Mouse (Mus musculus): ENCODE results near the gene Mipep. TPM values are rescaled to one million over a fixed set of nuclear protein-coding genes. Genes with fewer than 3 reads are reported as not detected.

Gene Mipep
- polyA plus RNA-seq, 2 experiments, result 13.1 to 21.4 TPM

DNA sequence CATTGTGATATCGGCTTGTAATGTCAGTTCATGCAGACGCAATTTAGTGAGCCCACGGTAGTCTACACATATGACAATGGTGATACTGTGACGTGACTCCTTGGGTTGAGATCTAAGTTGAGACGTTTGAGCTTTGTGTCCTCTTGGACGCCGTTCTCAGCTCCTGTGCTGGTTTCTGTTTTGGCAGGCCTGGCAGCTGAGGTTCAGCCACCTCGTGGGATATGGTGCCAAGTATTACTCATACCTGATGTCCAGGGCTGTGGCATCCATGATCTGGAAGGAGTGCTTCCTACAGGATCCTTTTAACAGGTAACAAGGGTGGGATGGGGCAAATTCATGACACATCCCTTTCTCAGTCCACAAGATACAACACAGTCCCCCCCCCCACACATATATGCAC lies 87.5 kb downstream of the Mipep start:
- no peak overlapping the region for H3K4me3 ChIP-seq (replicated peaks; ENCODE audit: low read length)
- no peaks in the 10 kb centered on the region for H3K9me3 ChIP-seq (ENCODE audit: control insufficient read depth, low read length)
- H3K36me3 ChIP-seq (ENCODE audit: control insufficient read depth, insufficient read depth, low read length), result peaks cover 8% of the 10 kb centered on the region; the same call in 1 of the 2 replicates
- no peaks in the 10 kb centered on the region for H3K27me3 ChIP-seq (ENCODE audit: control insufficient read depth, insufficient read depth, low read length)
- H3K9ac ChIP-seq (ENCODE audit: low read depth, low read length, severe bottlenecking), result no peak overlapping the region
- TF ChIP-seq POLR2A (IDR thresholded peaks at IDR 0.05; ENCODE audit: borderline replicate concordance, extremely low read depth, insufficient read depth, insufficient read length), result no peak
- peaks cover 2% of the 10 kb centered on the region; the same call in 1 of the 2 replicates for H3K4me1 ChIP-seq (ENCODE audit: control insufficient read depth, insufficient read depth, low read length)
- no peak overlapping the region for H3K4me2 ChIP-seq (replicated peaks; ENCODE audit: low read depth, low read length, severe bottlenecking)
- DNase-seq (ENCODE audit: low spot score) (no peak), ATAC-seq (ENCODE audit: low FRiP score, low read depth) (no peak)
- WGBS, result 86% methylated on average over 8 of the region's 8 CpGs
- H3K27ac ChIP-seq (replicated peaks; ENCODE audit: low read depth, low read length), result no peak overlapping the region

DNA sequence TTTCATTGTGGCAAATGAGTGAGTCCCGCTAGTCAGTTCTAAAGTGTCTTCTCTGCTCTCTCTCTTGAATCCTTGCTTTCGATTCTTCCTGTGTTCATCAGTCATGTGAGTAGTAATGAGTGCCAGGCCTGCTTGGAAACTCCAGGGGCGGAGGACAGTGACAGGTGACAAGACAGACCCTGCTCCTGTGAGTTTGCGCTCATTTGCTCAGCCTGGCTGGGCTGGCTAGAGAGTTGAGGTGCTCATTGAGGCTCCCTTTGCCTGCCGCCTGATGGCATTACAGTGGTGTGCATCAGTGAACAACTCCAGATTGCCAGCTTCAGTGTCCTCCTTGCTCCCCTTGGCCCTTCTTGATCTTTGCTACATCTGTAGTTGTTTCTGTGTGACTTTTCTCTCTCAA lies 97.7 kb downstream of the Mipep start:
- no peak overlapping the region for H3K27ac ChIP-seq (replicated peaks; ENCODE audit: low read depth, low read length)
- H3K36me3 ChIP-seq (ENCODE audit: control insufficient read depth, insufficient read depth, low read length), result 0 out of 2 replicates have a peak, but pooled peaks cover 4% of the 10 kb centered on the region
- TF ChIP-seq POLR2A (IDR thresholded peaks at IDR 0.05; ENCODE audit: borderline replicate concordance, extremely low read depth, insufficient read depth, insufficient read length), result no peak
- no peaks in the 10 kb centered on the region for H3K27me3 ChIP-seq (ENCODE audit: control insufficient read depth, insufficient read depth, low read length)
- no peak for ATAC-seq (ENCODE audit: low FRiP score, low read depth)
- H3K4me1 ChIP-seq (ENCODE audit: control insufficient read depth, insufficient read depth, low read length), result no peaks in the 10 kb centered on the region
- H3K9me3 ChIP-seq (ENCODE audit: control insufficient read depth, low read length), result no peaks in the 10 kb centered on the region
- no peak overlapping the region for H3K9ac ChIP-seq (ENCODE audit: low read depth, low read length, severe bottlenecking)
- no peak for DNase-seq (ENCODE audit: low spot score)
- H3K4me3 ChIP-seq (replicated peaks; ENCODE audit: low read length), result no peak overlapping the region
- 85% methylated on average over 5 of the region's 5 CpGs for WGBS
- no peak overlapping the region for H3K4me2 ChIP-seq (replicated peaks; ENCODE audit: low read depth, low read length, severe bottlenecking)

DNA sequence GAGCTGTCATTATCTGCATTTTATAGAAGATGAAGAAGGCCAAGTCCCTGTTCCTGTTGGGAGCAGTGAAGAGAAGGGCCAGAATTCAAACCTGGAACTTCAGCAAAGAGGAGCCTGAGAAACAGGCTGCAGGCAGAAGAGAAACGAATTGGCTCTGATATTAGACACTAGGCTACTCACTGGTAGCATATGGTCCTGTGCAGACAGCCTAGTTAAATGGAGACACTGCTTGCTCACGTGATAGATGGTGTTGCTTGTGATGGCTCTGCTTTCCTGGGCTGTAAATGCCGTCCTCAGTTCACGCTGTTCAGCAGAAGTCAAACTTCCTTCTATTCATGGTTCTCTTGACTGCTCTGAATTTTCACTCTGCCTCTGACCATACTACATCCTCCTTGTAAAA lies 98.3 kb downstream of the Mipep start:
- Histone ChIP-seq H3K27me3 (ENCODE audit: control insufficient read depth, insufficient read depth, low read length) (no peaks in the 10 kb centered on the region), H3K36me3 (ENCODE audit: control insufficient read depth, insufficient read depth, low read length) (0 out of 2 replicates have a peak, but pooled peaks cover 4% of the 10 kb centered on the region), H3K4me2 (replicated peaks; ENCODE audit: low read depth, low read length, severe bottlenecking) (no peak overlapping the region), H3K4me3 (replicated peaks; ENCODE audit: low read length) (no peak overlapping the region), H3K27ac (replicated peaks; ENCODE audit: low read depth, low read length) (no peak overlapping the region), H3K9me3 (ENCODE audit: control insufficient read depth, low read length) (no peaks in the 10 kb centered on the region), H3K9ac (ENCODE audit: low read depth, low read length, severe bottlenecking) (no peak overlapping the region), H3K4me1 (ENCODE audit: control insufficient read depth, insufficient read depth, low read length) (no peaks in the 10 kb centered on the region)
- 61% methylated on average over 4 of the region's 4 CpGs for WGBS
- TF ChIP-seq POLR2A (IDR thresholded peaks at IDR 0.05; ENCODE audit: borderline replicate concordance, extremely low read depth, insufficient read depth, insufficient read length), result no peak
- ATAC-seq (ENCODE audit: low FRiP score, low read depth) (no peak), DNase-seq (ENCODE audit: low spot score) (no peak)

GRCm38 (mm10) chr14:60885361-60885950 lies 101.1 kb downstream of the Mipep start:
- Histone ChIP-seq H3K4me2 (replicated peaks; ENCODE audit: low read depth, low read length, severe bottlenecking) (no peak overlapping the region), H3K4me1 (ENCODE audit: control insufficient read depth, insufficient read depth, low read length) (no peaks in the 10 kb centered on the region), H3K9me3 (ENCODE audit: control insufficient read depth, low read length) (no peaks in the 10 kb centered on the region), H3K4me3 (replicated peaks; ENCODE audit: low read length) (no peak overlapping the region), H3K9ac (ENCODE audit: low read depth, low read length, severe bottlenecking) (no peak overlapping the region), H3K27ac (replicated peaks; ENCODE audit: low read depth, low read length) (no peak overlapping the region), H3K27me3 (ENCODE audit: control insufficient read depth, insufficient read depth, low read length) (no peaks in the 10 kb centered on the region), H3K36me3 (ENCODE audit: control insufficient read depth, insufficient read depth, low read length) (0 out of 2 replicates have a peak, but pooled peaks cover 4% of the 10 kb centered on the region)
- DNase-seq (ENCODE audit: low spot score) (no peak), ATAC-seq (ENCODE audit: low FRiP score, low read depth) (no peak)
- 22% methylated on average over 6 of the region's 6 CpGs for WGBS
- TF ChIP-seq POLR2A (IDR thresholded peaks at IDR 0.05; ENCODE audit: borderline replicate concordance, extremely low read depth, insufficient read depth, insufficient read length), result no peak

DNA sequence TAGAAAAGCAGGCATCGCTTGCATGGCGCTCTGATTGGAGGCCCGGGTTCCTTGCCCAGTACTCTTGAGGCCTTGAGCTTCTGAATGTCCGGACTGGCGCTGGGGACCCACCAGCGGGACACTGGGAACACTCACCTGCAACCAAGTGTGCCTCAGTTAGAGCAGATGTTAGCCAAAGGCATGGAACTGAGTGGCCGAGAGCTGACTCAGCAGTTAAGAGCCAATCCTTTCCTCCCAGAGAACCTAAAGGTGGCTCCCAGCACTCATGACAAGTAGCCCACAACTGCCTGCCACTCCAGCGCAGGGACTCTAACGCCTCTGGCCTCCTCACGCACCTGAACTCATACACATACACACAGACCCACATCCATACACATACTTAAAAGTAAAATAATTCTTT lies 109.5 kb downstream of the Mipep start:
- Histone ChIP-seq H3K27me3 (ENCODE audit: control insufficient read depth, insufficient read depth, low read length) (no peaks in the 10 kb centered on the region), H3K4me3 (replicated peaks; ENCODE audit: low read length) (no peak overlapping the region)
- 93% methylated on average over 10 of the region's 10 CpGs for WGBS

More for the DNA sequence above, 109.5 kb downstream of the Mipep start:
- DNase-seq (ENCODE audit: low spot score) (no peak), ATAC-seq (ENCODE audit: low FRiP score, low read depth) (no peak)
- Histone ChIP-seq H3K36me3 (ENCODE audit: control insufficient read depth, insufficient read depth, low read length) (no peaks in the 10 kb centered on the region), H3K9me3 (ENCODE audit: control insufficient read depth, low read length) (no peaks in the 10 kb centered on the region), H3K4me1 (ENCODE audit: control insufficient read depth, insufficient read depth, low read length) (no peaks in the 10 kb centered on the region), H3K27ac (replicated peaks; ENCODE audit: low read depth, low read length) (no peak overlapping the region), H3K9ac (ENCODE audit: low read depth, low read length, severe bottlenecking) (no peak overlapping the region), H3K4me2 (replicated peaks; ENCODE audit: low read depth, low read length, severe bottlenecking) (no peak overlapping the region)
- TF ChIP-seq POLR2A (IDR thresholded peaks at IDR 0.05; ENCODE audit: borderline replicate concordance, extremely low read depth, insufficient read depth, insufficient read length), result no peak
